Mouse (Mus musculus): ENCODE results near the gene Crocc2.

GRCm38 (mm10) chr1:93158916-93159315 lies 9.6 kb upstream of the Crocc2 start:
- TF ChIP-seq POLR2A (IDR thresholded peaks at IDR 0.05; ENCODE audit: control insufficient read depth, low read depth, low read length), result no peak
- TF ChIP-seq CTCF (IDR thresholded peaks at IDR 0.05; ENCODE audit: control insufficient read depth, insufficient read depth, insufficient replicate concordance, low read depth, low read length), result no peak
